Mouse (Mus musculus) left cerebral cortex, adult 18-20 months (tissue): ENCODE measurements around the gene Cacna1b. TPM values are rescaled to one million over a fixed set of nuclear protein-coding genes. Genes with fewer than 3 reads are reported as not detected.
A peak's percentile ranks its signal among the peaks of the same experiment; 100 is the strongest.

Source experiments
- DNase-seq, 2 experiments: peaks; one replicate each; pipeline ENCODE4 v3.0.0; 2021 to 2022; ENCODE audit warnings: low spot score in 2 of 2, mixed read lengths in 1 of 2
- total RNA-seq, 2 experiments: library from RNA; stranded (reverse); gene quantifications; 2 replicates each; pipeline ENCODE4 v1.2.3; 2021

Cacna1b gene
- total RNA-seq, 2 experiments from 2014 or later, result 75.6 to 83.3 TPM

DNA sequence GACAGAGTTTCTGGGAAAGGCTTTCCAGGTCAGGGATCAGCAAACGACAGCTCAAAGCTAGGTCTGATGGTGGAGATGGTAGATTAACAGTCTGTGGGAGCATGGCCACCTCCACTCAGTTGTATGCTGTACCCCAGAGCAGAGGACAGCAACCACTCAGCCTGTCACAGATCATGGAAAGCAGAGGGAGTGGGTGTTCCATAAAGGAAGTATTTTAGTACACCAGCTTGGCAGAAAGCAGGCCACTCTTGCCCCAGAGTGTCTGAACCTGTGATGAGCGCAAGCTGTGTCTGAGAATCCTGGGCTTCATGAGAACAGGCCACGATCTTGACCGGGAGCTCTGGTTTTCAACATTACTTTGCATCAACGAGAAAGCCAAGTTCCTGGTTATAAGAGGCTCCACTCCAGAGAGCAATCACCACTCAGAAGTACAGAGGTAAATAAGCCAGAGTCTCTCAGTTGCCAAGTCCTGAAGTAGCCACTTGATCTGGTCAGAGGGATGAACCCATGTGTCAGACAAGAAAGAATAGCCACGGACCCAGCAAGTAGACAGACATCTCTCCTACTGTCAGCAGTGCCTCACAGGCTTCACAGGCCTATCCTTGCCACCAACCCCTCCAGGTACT, 103.7 kb downstream of the Cacna1b start:
- DNase-seq, result no peak

DNA sequence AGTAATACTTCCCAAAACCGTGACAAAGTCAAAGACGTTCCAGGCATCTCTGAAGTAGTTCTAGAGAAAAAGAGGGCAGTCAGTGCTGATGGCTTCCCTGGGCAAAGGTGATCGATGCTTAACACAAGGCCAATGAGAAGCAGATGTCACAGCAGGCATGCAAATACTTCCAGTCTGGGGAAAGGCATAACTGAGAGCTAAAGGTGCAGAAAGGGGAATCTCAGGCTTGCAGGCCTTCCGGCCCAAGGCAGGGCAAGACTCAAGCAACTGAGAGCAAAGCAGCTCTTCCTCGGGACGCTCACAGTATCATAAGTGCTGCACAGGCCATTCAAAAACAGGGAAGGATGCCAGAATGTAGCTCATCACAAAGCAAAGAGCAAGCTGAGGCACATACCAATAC, 114.4 kb downstream of the Cacna1b start:
- no peak for DNase-seq

DNA sequence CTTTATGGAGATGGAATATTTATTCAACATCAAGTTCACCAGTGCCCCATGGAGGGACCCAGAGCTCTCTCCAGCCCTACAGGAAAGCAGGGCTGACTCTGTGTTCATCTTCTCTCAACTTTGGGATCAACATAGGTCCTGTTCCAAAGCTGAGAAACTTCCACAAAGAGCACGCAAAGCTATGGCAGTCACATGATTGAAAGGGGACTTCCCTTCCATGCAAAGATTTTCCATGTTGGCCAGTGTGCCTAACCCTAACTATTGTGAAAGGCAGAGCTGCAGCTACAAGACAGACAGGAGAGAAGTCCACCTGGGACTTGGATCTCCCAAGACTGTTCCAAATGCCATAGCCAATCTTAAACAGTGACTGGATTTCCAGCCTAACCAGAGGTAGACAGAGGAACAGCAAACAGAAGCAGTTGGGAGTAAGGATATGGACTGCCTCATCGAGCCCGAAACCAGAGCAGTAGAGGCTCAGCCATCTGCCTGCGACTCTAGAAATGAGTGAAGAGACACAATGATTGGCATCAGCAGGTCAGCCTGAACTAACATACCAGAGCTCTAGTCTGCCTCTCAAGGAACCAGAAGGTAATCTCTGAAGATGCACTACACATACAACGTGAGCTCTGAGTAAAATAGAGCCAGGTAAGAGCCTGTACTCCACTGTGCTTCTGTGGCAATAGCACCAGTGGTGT, 116.4 kb downstream of the Cacna1b start:
- DNase-seq, result no peak

DNA sequence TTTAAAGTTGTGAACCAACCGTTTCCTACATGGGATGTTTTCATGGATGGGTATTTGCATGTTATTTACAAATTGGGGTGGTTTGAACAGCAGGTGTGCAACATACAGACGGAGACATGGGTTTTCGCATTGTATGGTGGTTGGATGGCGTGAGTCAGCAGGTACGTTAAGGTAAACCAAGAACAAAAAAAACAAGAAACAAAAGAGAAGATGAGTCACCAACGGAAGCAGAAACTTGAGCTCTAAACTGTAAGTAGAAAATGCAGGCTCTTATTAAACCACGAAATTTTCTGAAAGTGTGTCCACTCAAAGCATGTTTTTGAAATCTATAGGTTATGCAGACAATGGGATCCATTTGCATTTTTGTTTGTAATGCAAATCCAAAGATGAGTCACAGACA, 120.1 kb downstream of the Cacna1b start:
- no peak for DNase-seq

DNA sequence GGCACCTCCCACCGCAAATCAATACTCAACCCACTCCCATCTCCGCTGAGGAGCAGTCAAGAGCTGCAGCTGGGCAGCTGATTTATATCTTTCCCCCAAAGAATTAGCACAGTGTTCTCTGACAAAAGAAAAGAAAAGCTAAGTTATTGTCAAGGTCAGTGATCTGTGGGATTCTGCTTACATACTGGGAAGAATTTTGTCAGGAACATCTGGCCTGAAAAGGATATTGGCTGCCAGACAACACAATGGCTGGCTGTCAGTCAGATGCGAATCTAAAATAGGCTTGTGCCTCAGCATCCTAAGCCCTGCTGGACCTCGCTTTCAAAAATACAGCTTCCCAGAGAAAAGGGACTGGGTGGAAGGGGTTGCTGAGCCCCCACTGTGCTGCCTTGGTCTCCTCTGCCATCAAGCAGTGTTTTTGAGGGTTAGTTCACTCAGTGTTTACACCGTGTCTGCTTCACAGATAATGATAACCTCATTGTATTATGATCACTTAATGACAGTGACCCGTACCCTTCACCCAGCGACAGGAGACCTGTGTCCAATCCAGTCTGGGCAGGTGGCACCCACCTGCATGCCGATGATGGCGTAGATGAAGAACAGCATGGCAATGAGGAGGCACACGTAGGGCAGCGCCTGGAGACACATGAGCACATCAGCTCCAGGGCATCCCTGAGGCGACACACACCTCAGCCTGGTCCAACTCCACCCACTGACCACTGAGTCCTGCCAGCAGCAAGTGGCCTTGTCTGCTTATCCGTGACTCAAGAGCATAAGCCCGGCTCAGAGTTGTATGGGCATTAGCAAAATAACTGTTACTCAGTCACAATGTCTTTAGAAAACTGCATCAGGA, 124.6 kb downstream of the Cacna1b start:
- no peak for DNase-seq

DNA sequence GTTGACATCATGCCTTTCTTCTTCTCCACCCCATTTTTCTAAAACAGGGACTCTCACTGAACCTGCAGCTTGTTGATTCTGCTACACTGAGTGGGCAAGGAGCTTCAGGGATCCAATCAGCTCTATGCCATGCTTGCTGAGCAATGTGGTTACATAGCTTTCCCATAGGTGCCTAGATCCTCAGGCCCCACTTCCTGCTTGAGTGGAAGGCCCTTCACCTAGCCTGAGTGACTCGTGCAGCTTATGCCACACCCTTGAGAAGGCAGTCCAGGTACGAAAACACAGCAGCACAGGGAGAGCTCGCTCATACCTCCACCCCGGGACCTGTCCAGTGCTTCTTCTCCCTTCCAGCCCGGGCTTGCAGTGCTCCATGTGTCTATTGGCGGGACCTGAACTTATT, 129.3 kb downstream of the Cacna1b start:
- DNase-seq, result no peak

DNA sequence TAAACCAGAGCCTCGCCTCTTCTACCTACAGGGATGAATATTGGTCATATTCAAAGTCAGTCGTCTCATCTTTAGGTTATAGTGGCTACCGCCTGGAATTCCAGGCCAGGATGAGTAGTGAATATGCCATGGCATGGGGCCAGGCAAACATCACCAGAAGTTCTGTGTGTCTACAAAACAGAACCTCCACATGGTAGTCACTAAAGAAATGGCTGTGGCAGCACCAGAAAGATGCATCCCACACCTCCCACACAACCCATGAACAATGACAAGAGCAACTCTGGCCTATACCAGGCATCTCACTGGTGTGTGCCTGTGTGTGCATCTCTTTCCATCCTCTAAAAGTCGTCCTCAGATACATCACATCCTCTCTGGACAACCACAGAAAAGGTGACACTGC, 145.8 kb downstream of the Cacna1b start:
- peak; percentile 31 to 39 for DNase-seq

DNA sequence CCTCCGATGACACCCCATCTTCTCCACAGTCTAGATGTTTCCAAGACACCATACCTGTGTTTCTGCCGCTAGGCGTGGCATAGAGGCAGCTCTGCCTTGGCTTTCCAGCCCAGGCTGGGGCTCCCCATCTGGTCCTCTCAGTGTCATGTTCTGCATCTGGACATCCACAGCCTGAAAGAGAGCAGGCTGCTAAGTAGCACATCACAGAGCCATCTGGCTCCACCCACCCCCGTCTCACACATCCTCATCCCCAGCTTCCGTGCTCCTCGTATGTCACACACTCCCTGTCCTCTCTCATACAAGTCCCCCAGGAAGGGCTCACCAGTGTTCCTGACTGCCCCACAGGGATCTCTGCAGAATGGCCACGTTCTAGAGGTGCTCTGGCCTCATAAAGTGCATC, 153.2 kb downstream of the Cacna1b start:
- DNase-seq, result peak; percentile 51 to 71

DNA sequence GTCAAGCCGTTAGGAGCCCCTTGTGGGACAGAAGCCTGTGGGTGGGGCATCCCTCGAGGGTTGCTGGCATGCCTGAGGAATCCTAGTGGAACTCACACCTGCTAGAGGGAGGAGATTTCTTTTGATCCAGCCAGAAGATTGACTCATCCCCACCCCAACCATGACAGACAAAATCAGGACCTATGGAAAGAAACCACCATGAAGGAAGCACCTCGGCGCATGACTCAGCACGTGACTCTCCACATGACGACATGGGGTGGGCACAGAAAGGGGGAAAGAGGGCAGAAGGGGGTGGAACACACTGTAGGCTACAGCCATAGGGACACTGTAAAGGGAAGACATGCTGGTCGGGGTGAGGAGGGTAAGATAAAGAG, 154.2 kb downstream of the Cacna1b start:
- DNase-seq, result no peak

DNA sequence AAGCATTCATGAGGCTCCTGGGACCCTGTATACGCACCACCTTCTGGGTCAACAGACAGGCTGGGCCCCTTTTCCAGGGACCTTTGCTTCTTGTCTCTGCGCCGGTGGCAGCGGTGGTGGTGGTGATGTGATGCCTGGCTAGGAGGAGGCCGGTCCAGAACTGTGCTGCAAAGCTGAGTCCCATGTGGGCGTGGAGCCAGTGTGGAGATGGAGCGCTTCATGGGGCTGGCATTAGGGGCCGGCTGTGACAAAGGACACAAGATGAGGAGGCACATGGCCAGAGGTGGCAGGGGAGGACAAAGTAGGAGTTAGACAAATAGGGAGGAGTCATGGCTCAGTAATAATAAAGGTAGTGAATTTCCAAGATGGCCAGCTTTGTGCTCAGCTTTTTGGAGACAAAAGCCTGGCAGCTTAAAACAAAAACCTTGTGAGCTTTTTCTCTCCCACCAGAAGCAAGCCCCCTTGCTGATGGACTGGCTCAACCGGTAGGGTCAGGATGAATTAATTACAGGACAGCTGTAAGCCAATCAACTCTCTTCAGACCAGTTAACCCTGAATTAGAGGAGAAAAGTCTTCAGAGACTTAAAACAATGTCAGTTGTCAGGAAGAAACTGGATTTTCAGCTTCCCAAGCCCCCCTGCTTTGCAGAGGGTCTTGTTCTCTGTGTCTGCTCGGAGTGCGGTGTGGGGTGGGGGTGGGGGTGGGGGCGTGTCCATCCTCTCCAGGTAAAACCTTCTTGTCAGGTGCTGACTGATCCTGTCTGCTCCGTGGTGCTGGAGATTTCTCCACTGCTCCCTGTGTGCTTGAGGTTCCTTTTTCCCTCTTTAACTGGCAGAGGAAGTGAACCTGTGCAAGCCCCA, 154.8 kb downstream of the Cacna1b start:
- DNase-seq, result no peak

DNA sequence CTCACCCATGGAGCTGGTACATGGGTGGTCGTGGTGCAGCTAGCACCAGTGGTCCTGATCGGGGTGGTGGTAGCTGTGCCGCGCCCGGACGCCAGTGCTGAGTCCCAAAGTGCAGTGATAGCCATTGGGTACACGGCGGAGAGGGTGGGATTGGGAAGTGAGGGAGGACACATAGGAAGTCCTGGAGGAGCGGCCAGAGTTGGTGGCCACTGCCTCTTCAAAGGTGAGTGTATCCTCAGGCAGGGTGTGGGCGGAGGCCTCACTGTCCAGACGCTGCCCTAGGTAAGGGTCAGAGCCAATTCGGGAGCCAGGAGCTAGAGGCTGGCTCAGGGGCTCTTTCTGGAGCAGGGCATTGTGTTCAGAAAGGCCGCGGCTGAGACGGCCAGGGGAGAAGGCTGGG, 156.4 kb downstream of the Cacna1b start:
- no peak for DNase-seq

DNA sequence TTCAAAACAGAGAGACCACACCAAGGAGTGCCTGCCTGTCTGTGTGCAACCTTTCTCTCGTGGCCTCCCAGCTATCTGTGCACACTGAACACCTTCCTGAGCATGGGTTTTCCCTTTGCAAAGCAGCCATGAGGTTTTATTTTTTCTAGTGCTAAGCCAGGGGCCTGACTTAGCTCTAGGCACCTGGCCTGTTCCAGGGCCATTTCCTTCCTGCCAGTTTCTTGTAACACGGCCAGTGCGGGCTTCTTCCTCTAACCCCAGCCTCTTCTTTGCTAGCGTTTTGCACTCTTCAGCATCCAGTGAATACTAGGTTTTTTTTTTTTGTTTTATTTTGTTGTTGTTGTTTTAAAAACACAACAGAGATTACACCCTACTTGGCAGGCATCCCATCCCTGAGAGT, 157.9 kb downstream of the Cacna1b start:
- no peak for DNase-seq

DNA sequence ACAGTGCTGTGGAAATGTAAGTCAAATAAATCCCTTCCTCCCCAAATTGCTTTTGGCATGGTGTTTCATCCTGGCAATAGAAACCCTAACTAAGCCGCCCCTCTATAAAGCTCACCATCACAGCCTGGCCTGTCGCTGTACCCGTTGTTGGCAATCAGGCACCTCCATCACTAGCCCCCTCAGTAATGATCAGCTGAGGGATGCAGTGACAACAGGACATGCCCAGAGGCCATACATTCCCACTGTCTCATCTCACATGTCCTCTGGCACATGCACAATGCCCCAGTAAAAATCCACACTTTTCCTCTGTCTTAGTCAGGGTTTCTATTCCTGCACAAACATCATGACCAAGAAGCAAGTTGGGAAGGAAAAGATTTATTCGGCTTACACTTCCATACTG, 173.5 kb downstream of the Cacna1b start:
- no peak for DNase-seq

DNA sequence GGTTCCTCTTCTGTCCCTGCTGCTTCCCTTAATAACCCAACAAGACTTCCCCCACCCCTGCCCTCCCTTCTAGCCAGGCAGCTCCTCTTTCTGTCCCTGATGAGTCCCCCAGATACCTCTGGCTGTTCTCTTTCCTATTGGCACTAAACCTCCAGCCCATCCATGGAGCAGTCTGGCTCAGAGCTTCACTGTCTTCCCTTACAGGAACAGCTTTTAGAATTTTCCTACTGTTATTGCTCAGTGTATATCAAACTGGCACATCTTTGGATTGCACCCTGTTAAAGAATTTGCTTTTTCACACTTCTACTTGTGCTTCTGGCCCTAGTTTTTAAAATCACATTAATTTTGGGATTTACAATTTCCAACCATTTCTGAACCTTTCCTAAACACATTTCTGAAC, 175.0 kb downstream of the Cacna1b start:
- no peak for DNase-seq

DNA sequence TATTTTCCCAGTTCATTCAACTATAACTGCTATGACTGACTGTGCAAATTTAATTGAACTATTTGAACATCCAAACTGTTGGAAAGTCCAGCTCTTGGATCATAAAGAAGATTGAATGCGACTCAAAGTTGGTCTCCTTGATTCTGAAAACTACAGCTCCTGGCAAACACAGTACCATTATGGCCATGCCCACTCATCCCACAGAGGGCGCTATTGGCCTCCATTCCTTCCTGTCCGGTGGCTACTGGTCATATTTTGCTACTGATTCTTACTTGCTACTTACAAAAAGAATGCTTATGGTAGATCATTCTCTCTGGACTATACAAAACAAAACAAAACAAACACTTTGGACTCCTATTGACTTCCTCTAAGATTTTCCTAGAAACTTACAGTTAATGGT, 188.3 kb downstream of the Cacna1b start:
- DNase-seq, result peak; percentile 79 to 82

DNA sequence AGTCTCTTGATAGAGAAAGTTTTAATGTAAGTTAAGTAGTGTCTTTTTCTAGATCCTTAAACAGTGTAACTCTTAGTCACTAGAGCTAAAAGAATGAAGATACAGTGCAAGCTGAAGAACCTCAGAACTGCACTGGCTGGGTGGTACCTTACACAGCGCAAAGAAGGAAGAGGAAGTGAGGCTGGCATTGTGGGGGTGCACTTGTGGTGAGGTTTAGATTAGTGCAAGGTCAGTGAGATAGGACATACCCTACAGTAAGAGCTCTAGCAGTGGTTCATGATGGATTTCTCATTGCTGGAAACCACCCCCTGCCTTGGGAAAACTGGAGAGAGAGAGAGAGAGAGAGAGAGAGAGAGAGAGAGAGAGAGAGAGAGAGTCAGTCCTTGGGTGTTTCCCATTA, 192.0 kb downstream of the Cacna1b start:
- DNase-seq, result no peak

DNA sequence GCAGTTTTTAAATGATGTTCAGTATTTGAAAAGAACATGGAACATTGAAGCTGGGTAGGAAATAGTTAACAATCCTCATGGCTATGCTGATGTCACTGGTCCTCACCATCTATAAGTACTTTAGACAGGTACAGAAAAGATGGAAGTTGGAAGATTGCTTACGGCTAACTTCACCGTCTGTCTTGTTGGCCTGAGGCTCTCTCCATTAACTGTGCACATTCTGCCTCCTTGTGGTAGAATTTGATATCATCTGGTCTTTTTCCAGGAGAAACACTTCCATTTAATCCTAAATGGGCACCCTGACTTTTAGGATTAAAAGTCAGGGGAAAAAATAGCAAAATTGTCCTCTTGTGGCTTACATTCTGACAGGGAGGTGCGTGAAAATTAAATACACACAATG, 194.4 kb downstream of the Cacna1b start:
- peak in 1 of 2 experiments; percentile 49 for DNase-seq

DNA sequence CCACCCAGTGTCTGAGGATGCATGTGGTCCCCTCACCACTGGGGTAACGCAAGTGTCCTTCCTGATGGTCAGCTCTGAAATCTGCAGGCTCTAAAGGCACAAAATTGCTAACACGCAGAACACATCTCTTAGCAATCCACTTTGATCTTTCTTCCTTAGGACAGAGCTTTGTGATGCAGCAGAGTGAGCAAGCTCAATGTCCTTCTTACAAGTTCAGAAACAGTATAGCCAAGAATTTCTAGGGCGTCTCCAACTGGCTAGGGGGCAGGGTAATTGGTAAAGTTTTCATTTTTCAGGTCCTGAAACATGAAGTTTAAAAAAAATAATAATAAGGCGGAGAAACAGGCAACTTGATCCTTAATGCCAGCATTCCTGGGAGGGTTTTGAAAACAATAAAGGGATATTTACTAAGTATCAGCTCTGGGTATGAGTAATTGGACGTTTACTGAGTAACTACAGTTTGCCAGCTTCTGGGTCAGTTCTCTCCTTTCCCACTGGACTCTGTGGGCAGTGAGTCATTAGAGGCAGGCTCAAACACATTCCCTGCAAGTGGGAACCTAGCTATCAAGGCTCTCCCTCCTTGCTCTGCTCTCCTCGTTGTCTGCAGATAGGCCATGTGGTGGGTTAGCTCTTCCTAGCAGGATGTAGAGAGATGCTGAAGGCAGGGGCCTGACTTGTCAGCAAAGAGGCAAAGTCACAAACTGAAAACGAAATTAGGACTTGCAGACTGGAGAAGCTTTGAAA, 200.2 kb downstream of the Cacna1b start:
- no peak for DNase-seq

DNA sequence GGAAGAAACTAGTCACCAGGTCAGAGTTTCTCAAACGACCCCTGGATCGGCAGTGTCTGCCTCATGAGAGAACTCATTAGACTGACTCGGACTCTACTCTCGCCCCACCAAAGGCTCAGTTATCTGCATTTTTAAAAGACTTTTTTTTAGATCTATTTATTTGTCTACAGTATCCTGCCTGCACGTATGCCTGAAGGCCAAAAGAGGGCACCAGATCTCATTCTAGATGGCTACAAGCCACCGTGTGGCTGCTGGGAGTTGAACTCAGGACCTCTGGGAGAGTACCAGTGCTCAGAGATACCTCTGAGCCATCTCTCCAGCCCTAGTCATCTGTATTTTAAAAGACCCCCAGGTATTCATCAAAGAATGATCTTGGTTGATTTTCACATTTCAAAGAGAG, 201.0 kb downstream of the Cacna1b start:
- DNase-seq, result no peak

DNA sequence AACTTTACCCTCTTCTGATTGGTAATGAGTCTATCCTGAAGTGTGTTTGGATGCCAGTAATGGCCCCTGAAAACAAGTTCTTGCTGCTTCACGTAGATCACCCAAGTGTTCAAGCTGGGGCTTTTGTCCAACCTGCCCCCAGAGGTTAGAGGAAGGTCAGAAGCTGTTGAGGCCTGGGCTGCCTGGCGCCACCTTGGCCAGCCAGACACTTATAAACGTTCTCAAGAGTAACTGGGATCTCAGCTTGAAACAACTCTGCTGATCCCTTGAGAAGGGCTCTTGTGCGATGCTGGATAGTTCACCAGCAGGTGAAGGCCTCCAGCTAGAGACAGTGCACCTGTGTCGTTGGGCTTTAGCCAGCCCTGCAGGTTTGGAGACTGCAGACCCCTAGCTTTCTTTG, 202.8 kb downstream of the Cacna1b start:
- DNase-seq, result no peak

DNA sequence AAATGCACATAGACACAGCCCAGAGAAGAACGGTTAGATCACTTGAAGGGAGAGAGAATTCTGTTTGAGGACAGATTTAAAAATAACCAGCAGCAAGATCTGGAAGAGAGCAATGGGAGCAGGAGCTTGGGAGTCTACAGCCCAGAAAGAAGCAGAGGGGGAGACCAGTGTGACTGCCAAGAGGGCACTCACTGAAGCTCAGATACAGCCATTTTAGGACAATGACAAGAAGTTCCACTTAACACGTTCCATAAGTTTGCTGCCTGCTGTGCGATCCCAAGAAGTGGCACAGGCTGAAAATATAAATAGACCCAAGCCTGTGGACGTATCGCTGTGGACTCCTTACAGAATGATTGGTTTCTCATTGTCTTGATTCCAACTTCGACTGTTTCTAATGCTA, 206.6 kb downstream of the Cacna1b start:
- DNase-seq, result no peak
